Mouse (Mus musculus): Measurements from ENCODE around the gene Myt1.

GRCm38 (mm10) chr2:181763006-181763830 is at the start of gene Myt1:
- TF ChIP-seq POLR2A (IDR thresholded peaks at IDR 0.05; ENCODE audit: insufficient read length, low read depth) = no peak
- TF ChIP-seq E2F4 (IDR thresholded peaks at IDR 0.05; ENCODE audit: insufficient read depth) = no peak
- TF ChIP-seq POLR2AphosphoS2 (IDR thresholded peaks at IDR 0.05; ENCODE audit: insufficient read length, low read depth) = no peak
- TF ChIP-seq TCF3 (IDR thresholded peaks at IDR 0.05; ENCODE audit: insufficient read length, low read depth) = no peak

Data from myocyte (in vitro differentiated cells).